Mouse (Mus musculus) hindbrain, postnatal 0 days (tissue): ENCODE measurements at regions not wholly inside any gene's neighbourhood (a gene's known extent, or its start where the extent isn't known, plus 50 kb on each side); places are given as distances from the start of the nearest gene placed in this dataset.

Experiments used
- ATAC-seq: fragments of 200-750 bp; cut with Nextera tagmentation; 2 replicates; pipeline ENCODE4 v1.8.0; 2017; ENCODE audit warnings: mild to moderate bottlenecking, moderate TSS enrichment, moderate library complexity
- DNase-seq: peaks from one replicate; pipeline ENCODE4 v3.0.0-alpha.2; 2015; ENCODE audit warnings: low spot score
- H3K27ac ChIP-seq: fragments of 300-500 bp; sonication (generic); 2 replicates; pipeline ENCODE4 v1.5.1; 2014; ENCODE audit warnings: mild to moderate bottlenecking
- H3K27me3 ChIP-seq: fragments of 300-500 bp; sonication (generic); 2 replicates; pipeline ENCODE4 v1.6.1; 2014; ENCODE audit warnings: low read length, mixed read lengths; ENCODE audit not compliant: insufficient read depth
- H3K36me3 ChIP-seq: fragments of 300-500 bp; sonication (generic); 2 replicates; pipeline ENCODE4 v1.6.1; 2014; ENCODE audit warnings: low read length, mixed read lengths; ENCODE audit not compliant: insufficient read depth
- H3K4me1 ChIP-seq: fragments of 300-500 bp; sonication (generic); 2 replicates; pipeline ENCODE4 v1.6.1; 2014; ENCODE audit warnings: antibody characterized with exemption, low read length, mixed read lengths; ENCODE audit not compliant: insufficient read depth
- H3K4me2 ChIP-seq: fragments of 300-500 bp; sonication (generic); 2 replicates; pipeline ENCODE4 v1.6.1; 2014; ENCODE audit warnings: low read depth, mild to moderate bottlenecking, low read length, moderate library complexity, mixed read lengths
- H3K4me3 ChIP-seq: fragments of 300-500 bp; sonication (generic); 2 replicates; pipeline ENCODE4 v1.5.1; 2014; ENCODE audit warnings: low read length
- H3K9ac ChIP-seq: fragments of 300-500 bp; sonication (generic); replicated peaks from 2 replicates; pipeline ENCODE4 v1.6.1; 2014; ENCODE audit warnings: mild to moderate bottlenecking, low read length, moderate library complexity, mixed read lengths
- H3K9me3 ChIP-seq: fragments of 300-500 bp; sonication (generic); 2 replicates; pipeline ENCODE4 v1.6.1; 2016; ENCODE audit warnings: low read length, mixed read lengths
- CTCF ChIP-seq: IDR thresholded peaks from 2 replicates; pipeline ENCODE4 v1.5.1; 2016; ENCODE audit warnings: antibody characterized with exemption, control low read depth, low read depth
- WGBS: fragments of 180-500 bp; shearing (Covaris S2); extraction: QIAGEN DNeasy Blood & Tissue Kit; methylation state at CpG from one replicate; pipeline ENCODE4 v1.1.7; 2014; 5-methylcytosine and 5-hydroxymethylcytosine counted together

DNA sequence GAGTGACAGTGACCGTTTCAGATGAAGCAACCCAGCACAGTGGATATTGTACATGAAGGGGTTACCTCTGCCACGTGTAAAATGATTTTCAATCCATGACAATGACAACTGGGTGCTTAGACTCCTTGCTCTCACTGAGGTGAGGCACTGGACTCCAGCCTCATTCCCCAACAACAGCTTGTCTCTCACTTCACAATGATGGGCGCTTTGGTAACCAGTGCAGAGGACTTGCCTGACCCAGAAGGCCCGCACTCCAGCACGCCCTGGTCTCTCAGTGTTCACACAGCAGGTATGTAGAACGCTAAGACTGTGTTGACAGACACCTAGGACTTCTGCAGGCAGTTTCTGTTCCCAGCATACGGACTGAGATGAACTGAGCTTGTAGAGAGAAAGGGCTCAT lies 62.6 kb upstream of the Neurl1b start:
- Histone ChIP-seq H3K9ac (no peak overlapping the region), H3K36me3 (no peaks in the 10 kb centered on the region), H3K4me2 (no peak overlapping the region), H3K27me3 (no peaks in the 10 kb centered on the region), H3K4me1 (no peaks in the 10 kb centered on the region), H3K4me3 (no peak overlapping the region), H3K27ac (no peak overlapping the region), H3K9me3 (no peaks in the 10 kb centered on the region)
- ATAC-seq (no peak), DNase-seq (no peak)
- 84% methylated on average over 7 of the region's 7 CpGs for WGBS
- no peak for TF ChIP-seq CTCF

DNA sequence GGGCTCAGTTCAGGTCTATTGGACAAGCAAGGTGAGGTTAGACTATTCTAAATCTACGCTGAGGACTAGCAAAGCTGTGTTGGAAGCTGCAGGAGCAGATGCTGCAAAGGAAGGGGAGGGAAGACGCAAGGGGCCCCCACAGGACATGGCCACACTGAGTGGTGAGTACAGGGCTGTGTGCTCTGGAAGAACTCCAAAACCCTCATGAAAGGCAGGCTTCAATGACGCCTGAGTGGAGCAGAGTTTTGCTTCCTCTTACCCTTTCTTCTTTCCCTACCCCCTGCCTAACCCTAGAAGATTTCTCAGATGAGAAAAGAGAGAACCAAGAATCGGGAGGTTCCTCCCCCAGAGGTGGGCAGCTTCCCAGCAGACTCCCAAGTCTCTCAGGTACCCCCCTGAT lies 61.9 kb upstream of the Neurl1b start:
- Histone ChIP-seq H3K9ac (no peak overlapping the region), H3K9me3 (no peaks in the 10 kb centered on the region), H3K36me3 (no peaks in the 10 kb centered on the region), H3K27me3 (no peaks in the 10 kb centered on the region), H3K4me3 (no peak overlapping the region), H3K4me2 (no peak overlapping the region), H3K4me1 (no peaks in the 10 kb centered on the region), H3K27ac (no peak overlapping the region)
- DNase-seq (no peak), ATAC-seq (no peak)
- WGBS: 64% methylated on average over 4 of the region's 4 CpGs
- no peak for TF ChIP-seq CTCF

DNA sequence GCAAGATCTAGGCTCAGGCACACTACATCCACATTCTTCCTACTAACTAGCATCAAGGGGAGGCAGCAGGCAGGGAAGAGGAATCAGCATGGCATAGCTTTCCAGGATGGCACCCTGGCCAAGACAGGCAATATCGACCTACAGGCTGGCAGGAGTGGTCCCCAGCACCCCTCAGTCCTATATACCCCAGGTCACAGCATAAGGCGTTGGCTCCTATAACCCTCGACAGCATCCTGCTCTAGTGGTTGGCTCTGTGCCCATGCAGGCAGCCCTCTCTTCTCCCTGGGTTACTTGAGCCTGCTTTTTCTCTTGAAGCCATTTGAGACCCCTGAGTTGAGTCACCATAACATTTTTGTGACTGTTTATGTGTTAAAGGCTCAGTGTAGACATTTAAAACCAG lies 60.2 kb upstream of the Neurl1b start:
- Histone ChIP-seq H3K36me3 (no peaks in the 10 kb centered on the region), H3K27me3 (no peaks in the 10 kb centered on the region), H3K9ac (no peak overlapping the region), H3K4me2 (no peak overlapping the region), H3K27ac (no peak overlapping the region), H3K4me1 (no peaks in the 10 kb centered on the region), H3K9me3 (no peaks in the 10 kb centered on the region), H3K4me3 (no peak overlapping the region)
- DNase-seq: no peak
- WGBS: 50% methylated on average over 3 of the region's 3 CpGs
- no peak for TF ChIP-seq CTCF
- no peak for ATAC-seq

DNA sequence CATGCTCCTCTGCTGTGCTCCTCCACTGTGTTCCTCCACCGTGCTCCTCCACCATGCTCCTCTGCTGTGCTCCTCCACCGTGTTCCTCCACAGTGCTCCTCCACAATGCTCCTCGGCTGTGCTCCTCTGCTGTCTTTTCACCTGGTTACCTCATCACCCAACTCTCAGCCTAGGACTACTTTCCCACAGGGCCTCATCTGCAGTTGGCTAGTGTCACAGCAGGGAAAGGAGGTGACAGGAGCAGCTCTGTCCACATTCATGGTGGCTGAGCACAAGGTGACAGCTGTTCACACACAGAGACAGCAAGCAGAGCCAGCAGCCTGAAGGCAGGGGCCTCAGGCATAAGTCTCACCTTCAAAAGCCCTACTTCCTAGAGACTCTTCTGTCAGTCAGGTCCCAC lies 59.3 kb upstream of the Neurl1b start:
- no peak for ATAC-seq
- H3K9ac ChIP-seq: no peak overlapping the region
- no peak overlapping the region for H3K4me2 ChIP-seq
- no peaks in the 10 kb centered on the region for H3K4me1 ChIP-seq
- H3K27ac ChIP-seq: no peak overlapping the region
- no peaks in the 10 kb centered on the region for H3K27me3 ChIP-seq
- WGBS: 74% methylated on average over 3 of the region's 3 CpGs
- no peak for TF ChIP-seq CTCF
- H3K9me3 ChIP-seq: no peaks in the 10 kb centered on the region
- no peak for DNase-seq
- H3K4me3 ChIP-seq: no peak overlapping the region
- no peaks in the 10 kb centered on the region for H3K36me3 ChIP-seq

DNA sequence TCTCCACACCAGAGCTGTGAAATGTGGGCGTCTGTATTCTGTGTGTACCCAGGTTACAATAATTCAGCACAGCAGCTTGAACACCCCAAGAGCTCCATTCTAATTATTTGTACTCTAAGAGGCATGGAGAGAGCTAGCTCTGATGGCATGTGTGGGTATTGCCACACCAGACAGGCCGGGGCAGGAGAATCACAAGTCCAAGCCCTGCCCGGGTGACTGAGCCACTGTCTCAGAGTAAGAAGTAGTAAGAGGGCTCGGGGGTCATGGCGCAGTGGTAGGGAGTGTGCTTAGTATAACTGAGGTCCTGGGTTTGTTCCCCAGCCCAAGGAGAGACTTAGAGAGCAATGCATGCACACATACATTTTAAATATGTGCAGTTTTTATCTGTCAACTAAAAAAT lies 57.7 kb upstream of the Neurl1b start:
- TF ChIP-seq CTCF: no peak
- no peak for ATAC-seq

DNA sequence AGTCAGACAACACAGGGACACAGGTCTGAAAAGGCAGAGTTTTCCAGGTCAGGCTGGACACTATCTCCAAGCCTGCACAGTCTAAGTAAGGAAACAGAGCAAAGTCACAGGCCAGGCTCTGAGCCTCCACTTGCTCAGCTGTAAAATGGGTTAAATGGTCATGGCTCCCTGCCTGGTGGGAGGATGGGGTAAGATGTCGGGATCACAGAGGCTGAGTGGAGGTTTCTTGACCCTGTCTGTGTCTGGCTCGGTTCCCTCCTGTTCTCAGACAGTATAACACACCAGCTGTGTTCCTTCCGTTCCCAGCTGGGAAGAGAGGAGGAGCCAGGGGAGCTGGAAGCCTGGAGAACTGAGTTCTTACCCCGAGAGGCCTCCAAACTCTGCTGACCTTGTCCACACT lies 56.8 kb upstream of the Neurl1b start:
- ATAC-seq: no peak
- 47% methylated on average over 4 of the region's 4 CpGs for WGBS
- Histone ChIP-seq H3K27me3 (no peaks in the 10 kb centered on the region), H3K36me3 (no peaks in the 10 kb centered on the region), H3K4me2 (no peak overlapping the region), H3K9ac (no peak overlapping the region), H3K27ac (no peak overlapping the region), H3K4me3 (no peak overlapping the region), H3K4me1 (peaks cover 10% of the 10 kb centered on the region; the same call in 1 of the 2 replicates), H3K9me3 (no peaks in the 10 kb centered on the region)
- DNase-seq: no peak
- no peak for TF ChIP-seq CTCF

More for the DNA sequence above, 57.7 kb upstream of the Neurl1b start:
- H3K4me3 ChIP-seq: no peak overlapping the region
- WGBS: 68% methylated on average over 5 of the region's 5 CpGs
- no peak overlapping the region for H3K27ac ChIP-seq
- H3K9ac ChIP-seq: no peak overlapping the region
- no peaks in the 10 kb centered on the region for H3K27me3 ChIP-seq
- no peak overlapping the region for H3K4me2 ChIP-seq
- H3K4me1 ChIP-seq: peaks cover 7% of the 10 kb centered on the region; the same call in 1 of the 2 replicates
- no peaks in the 10 kb centered on the region for H3K36me3 ChIP-seq
- no peaks in the 10 kb centered on the region for H3K9me3 ChIP-seq
- DNase-seq: no peak

DNA sequence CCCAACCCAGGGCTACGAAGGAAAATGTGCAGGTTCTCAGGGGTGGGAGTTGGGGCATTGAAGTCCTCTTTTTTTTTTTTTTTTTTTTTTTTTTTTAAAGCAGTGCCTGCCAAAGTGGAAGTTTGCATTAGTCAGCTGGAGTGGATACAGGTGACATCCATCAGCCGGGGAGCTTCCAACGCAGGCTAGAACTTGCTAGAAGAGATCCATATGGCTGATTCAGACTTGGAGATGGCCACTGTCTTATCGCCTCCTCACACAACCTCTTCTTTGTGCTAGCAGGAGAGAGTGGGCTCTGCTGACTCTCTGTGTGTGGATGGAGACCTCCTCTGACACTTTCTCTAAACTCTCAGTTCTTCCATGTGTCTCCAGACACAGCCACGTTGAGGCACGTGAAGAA lies 53.9 kb upstream of the Neurl1b start:
- H3K27me3 ChIP-seq: no peaks in the 10 kb centered on the region
- peaks cover 12% of the 10 kb centered on the region; the same call in 1 of the 2 replicates for H3K4me1 ChIP-seq
- H3K9me3 ChIP-seq: no peaks in the 10 kb centered on the region
- H3K4me3 ChIP-seq: no peak overlapping the region
- no peak overlapping the region for H3K4me2 ChIP-seq
- DNase-seq (no peak), ATAC-seq (no peak)
- H3K9ac ChIP-seq: no peak overlapping the region
- no peak overlapping the region for H3K27ac ChIP-seq
- no peaks in the 10 kb centered on the region for H3K36me3 ChIP-seq
- no peak for TF ChIP-seq CTCF
- WGBS: 69% methylated on average over 6 of the region's 6 CpGs
